Mouse (Mus musculus): ENCODE results near the gene Lenep.

The Lenep gene

DNA sequence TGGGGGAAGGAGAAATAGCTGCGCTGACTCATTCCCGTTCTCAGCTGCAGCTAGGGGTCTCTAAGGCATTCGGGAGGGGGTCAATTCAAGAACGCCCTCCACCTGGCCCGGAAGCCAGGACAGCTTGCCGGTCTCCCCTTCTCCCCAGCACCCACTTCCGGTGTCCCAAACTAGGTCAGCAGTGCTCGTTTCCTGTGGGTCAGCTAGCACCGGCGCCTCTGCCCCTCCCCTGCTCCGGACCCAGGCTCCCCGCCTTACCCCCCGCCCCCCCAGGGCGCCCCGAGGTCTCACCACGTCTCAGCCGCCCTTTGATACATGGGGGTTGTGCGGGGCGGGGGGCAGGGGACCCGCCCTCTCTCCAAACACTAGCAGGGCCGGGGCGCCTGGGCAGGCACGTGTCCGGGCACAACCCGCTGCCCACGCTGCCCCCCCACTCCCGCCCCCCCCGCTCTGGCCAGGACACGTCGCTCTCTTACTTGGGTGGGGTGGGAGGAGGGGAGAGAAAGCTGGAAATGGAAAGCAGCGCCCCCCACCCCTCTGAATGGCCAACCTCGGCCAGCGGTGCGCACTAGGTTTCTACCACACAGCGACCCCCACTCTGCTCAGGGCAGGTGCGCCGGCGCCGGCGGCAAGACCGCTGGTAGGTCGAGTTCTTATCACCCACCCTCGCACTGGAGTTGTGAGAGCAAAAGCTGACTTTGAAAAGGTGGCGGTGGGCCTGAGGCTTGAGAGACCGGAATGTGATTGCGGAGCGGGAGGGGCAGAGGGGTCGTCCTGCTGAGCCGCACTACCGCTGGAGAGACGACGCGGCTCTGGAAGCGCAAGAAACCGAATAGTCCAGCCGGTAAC lies 10.7 kb downstream of the Lenep start:
- DNase-seq (ENCODE audit: low spot score) = no peak

DNA sequence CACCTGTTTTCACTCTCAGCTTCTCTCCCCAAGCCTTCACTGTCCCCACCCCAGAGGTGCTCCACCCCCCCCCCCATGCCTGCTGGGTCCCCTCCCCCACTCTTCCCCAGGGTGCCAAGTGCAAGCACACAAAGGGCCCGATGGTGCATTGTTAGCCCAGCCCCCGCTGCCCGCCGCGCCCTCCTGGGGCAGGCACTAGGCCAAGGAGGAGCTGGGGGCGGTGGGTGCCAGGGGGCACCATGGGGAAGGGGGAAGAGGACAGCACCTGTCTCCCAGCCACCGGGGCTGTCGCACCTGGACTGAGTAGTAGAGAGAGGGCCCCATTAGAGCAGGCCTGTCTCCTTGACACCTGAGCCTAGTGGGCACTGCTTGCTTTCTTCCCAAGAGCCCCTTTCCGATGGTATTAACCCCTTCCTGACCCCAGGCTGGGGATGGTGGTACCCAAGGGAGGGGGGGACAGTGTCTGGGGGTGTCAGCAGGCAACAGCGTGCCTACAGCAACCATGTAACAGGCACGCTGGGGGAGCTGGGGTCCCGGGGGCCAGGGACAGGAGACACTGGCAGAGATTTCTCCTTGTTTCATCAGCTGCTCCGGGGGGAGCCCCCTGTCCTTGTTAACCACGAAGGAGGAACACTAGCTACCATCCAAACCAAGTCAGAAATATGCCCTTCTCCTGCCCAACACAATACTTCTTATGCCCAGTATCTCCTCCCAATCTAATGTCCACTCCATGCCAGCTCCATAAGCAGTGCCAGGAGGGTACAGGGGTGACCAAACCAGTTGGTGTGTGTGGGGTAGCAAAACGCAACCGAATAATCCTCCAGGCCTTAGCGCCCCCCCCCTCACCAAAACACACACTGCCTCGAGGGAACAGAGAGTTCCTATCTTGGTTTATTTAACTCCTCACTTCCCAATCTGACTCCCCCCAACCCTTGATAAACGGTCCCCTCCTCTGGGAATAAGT lies 11.6 kb downstream of the Lenep start:
- no peak for DNase-seq (ENCODE audit: low spot score)

- no peak for DNase-seq (ENCODE audit: low spot score)
Observed at GRCm38 (mm10) chr3:89390111-89390515, 12.5 kb downstream of the Lenep start.

DNA sequence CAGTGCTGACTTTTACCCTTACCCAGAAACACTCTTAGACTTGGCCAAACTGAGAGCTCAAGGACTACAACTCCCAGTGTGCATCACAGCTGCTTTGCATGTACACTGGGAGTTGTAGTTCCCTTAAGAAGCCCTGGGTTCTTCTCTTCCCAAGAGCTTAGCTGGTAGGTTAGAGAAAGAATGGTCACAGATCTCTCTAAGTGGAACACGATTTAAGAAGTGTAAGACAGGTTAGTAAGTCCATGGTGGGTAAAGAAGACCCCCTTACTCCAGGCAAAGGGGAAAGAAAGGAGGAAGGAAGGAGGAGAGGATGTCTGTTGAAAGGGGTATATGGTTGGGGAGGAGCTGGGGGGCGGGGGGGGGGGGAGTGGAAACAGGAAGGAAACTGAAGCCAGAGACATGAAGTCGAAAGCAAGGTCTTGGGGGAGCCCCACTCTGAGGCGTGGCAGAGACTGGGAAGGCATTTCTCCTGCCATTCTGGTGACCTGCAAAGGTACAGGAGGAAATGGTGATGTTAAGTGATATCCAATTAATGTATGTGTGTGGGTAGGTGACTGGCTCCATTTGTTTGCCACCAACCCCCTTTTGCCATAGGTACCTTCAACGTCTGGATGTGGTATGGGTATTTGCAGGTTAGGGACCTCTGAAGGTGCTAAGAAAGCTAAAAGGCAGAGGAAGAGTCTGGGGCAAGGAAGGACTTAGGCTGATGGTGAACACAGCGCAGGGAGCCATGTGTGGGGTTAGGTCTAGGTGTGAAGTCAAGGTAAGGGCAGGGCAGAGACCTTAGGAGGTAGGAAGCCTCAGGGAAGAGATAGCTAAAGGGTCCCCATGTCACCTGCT lies 13.5 kb downstream of the Lenep start:
- DNase-seq (ENCODE audit: low spot score) = peak; percentile 60

DNA sequence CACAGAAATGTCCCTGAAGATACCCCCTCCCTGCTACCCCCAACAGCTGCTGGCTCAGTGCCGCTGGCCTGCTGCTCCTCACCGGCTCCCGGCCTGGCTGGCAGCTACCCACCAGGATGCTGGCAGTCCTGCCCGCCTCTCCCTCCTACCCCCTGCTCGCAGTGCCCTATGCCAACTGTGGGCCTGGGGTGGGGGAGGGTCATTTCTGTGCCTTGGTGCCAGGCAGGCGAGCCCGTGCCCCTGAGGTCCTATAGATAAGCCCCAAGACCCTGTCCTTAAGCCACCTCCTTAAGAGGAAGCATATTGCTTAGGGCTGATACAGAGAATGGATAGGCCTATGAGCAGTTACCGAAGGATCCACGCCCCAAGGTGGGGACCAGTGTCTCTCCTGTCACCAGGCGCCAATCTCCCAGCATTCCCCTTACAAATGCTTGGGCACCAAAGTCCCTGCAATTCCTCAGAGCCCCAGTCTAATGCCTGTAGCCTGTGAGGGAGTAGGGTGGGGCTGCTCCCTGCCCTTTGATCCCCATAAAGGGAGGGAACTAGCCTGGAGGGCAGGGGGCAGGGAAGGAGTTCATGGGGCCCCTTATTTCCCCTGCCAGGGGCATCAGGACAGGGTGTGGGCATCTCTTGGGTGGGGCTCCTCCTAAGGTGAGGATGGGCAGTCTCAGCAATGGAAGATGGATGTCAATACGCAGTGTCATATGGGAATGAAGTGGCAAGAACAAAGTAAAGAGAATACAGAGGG lies 14.3 kb downstream of the Lenep start:
- DNase-seq (ENCODE audit: low spot score) = no peak

- DNase-seq (ENCODE audit: low spot score) = no peak
Observed at GRCm38 (mm10) chr3:89387632-89388031, 15.0 kb downstream of the Lenep start.

DNA sequence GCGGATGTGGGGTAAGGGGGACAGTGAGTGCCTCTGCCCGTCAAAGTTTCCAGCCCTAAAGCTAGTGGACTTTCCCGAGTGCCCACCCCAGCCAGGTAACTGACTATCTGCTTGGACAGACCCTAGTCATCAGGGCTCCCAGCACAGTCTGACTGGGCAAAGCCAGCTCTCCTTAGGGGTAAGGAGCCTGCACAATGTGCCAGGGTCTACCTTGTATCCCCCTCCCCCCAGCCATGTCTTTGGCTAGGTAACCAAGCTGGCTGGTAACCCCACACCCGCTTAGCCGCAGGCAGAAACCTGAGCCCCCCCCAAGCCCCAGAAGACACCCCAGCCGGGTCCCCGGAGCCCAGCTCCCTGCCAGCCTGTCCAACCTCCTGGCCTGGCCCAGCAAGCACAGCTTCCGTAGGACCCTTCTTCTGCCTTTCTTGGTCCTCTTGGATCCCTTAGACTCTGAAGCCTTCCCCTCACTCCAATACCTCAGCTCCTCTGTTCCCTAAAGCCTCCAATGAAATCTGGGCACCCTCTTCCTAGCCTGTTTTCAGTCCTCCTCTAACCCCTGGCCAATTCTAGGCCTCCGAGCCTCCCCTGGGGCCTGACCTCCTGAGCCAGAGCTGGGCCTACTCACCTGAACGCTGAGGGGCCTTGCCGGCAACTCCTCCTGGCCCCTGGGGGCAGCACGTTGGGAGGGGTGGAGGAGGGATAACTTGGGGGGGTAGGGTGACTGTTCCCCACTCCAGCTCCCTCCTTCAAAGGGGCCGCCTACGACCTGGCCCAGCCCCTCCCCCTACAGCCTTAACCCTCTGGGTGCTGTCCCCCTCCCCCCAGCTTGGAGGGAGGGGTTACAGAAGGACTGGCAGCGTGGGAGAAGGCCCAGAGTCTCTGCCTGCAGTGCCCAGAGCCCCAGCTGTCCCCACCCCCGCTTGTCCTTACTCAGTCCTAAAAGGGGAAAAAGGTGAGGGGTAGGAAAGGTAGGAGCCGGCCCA lies 15.9 kb downstream of the Lenep start:
- no peak for DNase-seq (ENCODE audit: low spot score)

GRCm38 (mm10) chr3:89385451-89385850 lies 17.1 kb downstream of the Lenep start:
- DNase-seq (ENCODE audit: low spot score) = no peak

DNA sequence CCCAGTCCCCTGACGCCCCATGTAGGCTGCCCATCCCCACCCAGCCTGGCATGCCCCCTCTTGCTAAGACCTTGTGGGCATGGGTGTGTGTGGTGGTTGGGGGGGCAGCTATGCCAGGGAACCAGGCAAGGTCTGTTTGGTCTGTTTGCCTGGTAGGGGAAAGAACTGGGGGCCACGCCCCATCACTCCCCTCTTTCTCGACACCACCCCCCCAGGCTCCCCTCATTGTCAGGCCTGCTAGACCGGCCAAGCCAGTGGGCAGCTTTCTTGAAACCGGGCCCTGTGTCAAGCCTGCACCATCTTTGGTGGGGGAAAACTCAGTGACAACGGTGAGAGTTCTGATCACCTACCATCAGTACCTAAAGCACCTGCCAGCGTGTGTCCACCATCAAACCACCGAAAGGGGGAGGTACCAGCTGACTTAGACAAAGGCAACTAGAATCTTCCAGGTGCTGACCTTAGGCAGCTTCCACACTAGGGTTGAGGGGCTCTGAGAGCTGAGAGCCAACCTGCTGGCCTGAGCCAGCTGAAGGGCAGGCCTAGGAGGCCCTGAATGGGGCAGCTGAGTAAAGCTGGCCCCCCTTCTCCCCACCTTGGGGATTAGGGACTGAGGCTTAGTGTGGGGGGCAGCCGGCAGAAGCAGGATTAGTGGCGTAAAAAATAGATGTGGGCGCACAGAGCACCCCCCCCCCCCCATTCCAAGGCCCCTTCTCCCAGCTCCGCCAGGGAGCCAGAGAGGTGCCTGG lies 18.1 kb downstream of the Lenep start:
- DNase-seq (ENCODE audit: low spot score) = no peak

DNA sequence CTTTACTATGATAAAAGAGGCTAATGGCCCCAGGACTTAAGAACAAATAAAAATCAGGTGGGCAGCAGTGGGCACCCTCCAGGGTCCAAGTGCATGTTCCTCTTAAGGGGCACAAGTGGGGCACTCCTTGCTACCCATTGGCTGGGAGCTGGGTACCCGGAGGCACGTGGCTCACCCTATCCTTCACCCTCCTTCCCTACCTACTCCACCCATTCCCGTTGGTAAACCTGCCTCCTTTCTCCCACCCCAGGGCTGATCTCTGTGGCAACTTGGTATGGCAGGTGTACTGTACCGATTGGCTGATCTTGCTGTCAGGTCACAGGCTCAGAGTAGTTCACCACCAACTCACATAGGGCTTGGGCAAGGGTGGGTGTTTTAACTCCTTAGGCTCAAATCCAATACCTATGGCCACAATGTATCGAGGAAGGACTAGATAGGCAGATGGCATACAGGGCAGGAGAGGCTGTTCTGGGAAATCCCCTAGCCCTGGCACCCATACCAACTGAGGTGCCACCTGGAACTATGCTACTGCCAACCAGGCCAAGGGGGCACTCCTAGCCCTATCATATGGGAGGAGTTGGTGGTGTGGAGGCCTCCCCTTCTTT lies 18.8 kb downstream of the Lenep start:
- no peak for DNase-seq (ENCODE audit: low spot score)

DNA sequence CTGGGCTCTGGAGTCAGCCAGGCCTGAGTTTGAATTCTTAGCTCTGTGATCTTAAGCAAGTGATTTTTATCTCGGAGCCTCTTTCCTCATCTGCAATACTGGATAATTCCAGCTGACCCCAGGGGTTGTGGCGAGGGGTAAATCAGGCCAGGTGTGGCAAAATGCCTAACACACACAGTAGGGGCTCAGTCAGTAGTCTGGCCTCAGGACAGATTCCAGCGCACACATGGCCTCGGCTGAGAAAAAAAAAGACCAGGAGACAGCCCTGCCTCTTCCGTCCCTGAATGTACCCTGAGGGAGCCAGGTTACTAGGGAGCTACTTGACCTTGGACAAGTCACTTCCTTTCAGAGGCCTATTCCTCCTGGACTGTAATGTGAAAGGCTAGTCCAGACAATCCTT lies 19.6 kb downstream of the Lenep start:
- no peak for DNase-seq (ENCODE audit: low spot score)

- peak; percentile 48 for DNase-seq (ENCODE audit: low spot score)
Observed at GRCm38 (mm10) chr3:89382033-89382882, 20.3 kb downstream of the Lenep start.

GRCm38 (mm10) chr3:89381233-89381632 lies 21.4 kb downstream of the Lenep start:
- no peak for DNase-seq (ENCODE audit: low spot score)

- no peak for DNase-seq (ENCODE audit: low spot score)
Observed at GRCm38 (mm10) chr3:89380711-89381110, 21.9 kb downstream of the Lenep start.

GRCm38 (mm10) chr3:89380291-89380690 lies 22.3 kb downstream of the Lenep start:
- DNase-seq (ENCODE audit: low spot score) = no peak

- peak; percentile 39 for DNase-seq (ENCODE audit: low spot score)
Observed at GRCm38 (mm10) chr3:89379388-89380131, 23.0 kb downstream of the Lenep start.

DNA sequence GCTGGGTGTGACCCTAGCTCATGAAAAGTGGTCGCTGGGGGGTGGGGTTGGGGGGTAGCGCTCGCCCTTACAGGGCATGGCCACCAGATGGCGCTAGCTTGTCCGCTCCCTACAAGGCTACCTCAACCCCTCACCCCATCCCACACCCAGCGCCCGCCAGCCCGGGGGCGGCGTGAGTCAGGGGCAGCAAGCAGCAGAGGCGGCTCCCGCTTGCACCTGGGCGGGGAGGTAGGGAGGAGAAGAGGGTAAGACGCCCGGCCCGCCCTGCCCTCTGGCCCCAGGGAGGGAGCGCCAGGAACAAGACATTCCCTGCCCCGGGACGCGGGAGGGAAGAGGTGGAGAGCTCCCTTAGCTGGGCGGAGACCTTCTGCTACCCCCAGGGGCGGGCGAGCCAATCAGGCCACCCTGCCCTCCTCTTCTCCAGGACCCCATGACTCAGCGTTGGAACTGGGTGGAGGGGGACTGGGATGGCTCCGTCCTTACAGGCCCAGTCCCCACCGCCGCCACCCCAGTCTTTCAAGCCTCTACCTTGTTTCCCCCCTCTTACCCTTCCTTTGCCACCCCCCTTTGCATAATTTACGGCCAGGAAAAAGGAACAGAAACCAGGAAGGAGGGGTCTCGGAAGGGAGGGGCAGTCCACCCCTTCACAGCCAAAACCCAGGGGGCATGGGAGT lies 24.1 kb downstream of the Lenep start:
- DNase-seq (ENCODE audit: low spot score) = peak; percentile 72
